Mouse (Mus musculus): ENCODE results near the gene Gm20403. TPM values are rescaled to one million over a fixed set of nuclear protein-coding genes. Genes with fewer than 3 reads are reported as not detected.
"Not testable (repeated sequence)": the region's sequence is repeated elsewhere in the genome, so short reads cannot be mapped to it uniquely, and the experiment has no call there.

The Gm20403 gene
- polyA plus RNA-seq, 1 experiment from 2014 or later, result not detected

GRCm38 (mm10) chr12:54946116-54946515 is 40.2 kb downstream of the Gm20403 start:
- H3K9ac ChIP-seq (ENCODE audit: low read depth, low read length), result no peak overlapping the region
- no peak overlapping the region for H3K4me2 ChIP-seq (ENCODE audit: low read length)
- no peaks in the 10 kb centered on the region for H3K36me3 ChIP-seq (ENCODE audit: control insufficient read depth, insufficient read depth, low read length)
- H3K27me3 ChIP-seq (replicated peaks; ENCODE audit: control insufficient read depth, insufficient read depth, low read length), result no peaks in the 10 kb centered on the region
- H3K4me3 ChIP-seq (ENCODE audit: low read length), result no peak overlapping the region
- H3K4me1 ChIP-seq (ENCODE audit: control insufficient read depth, insufficient read depth, low read depth, low read length), result no peaks in the 10 kb centered on the region
- no peaks in the 10 kb centered on the region for H3K9me3 ChIP-seq (ENCODE audit: control insufficient read depth, low read length)
- no peak for ATAC-seq
- no peak overlapping the region for H3K27ac ChIP-seq (ENCODE audit: low read depth, low read length)
- 74% methylated on average over 6 of the region's 6 CpGs for WGBS

GRCm38 (mm10) chr12:54942586-54943157 is 43.7 kb downstream of the Gm20403 start:
- not testable (repeated sequence) for ATAC-seq
- 86% methylated on average over 6 of the region's 6 CpGs for whole genome bisulfite sequencing

GRCm38 (mm10) chr12:54937581-54938343 is 48.6 kb downstream of the Gm20403 start:
- not testable (repeated sequence) for ATAC-seq; H3K27me3 ChIP-seq (replicated peaks; ENCODE audit: control insufficient read depth, insufficient read depth, low read length); H3K4me1 ChIP-seq (ENCODE audit: control insufficient read depth, insufficient read depth, low read depth, low read length); H3K4me2 ChIP-seq (ENCODE audit: low read length); H3K27ac ChIP-seq (ENCODE audit: low read depth, low read length); H3K9ac ChIP-seq (ENCODE audit: low read depth, low read length); H3K4me3 ChIP-seq (ENCODE audit: low read length); H3K36me3 ChIP-seq (ENCODE audit: control insufficient read depth, insufficient read depth, low read length); H3K9me3 ChIP-seq (ENCODE audit: control insufficient read depth, low read length)
- WGBS, result 92% methylated on average over 5 of the region's 5 CpGs

More at GRCm38 (mm10) chr12:54942586-54943157, 43.7 kb downstream of the Gm20403 start:
- H3K9me3 ChIP-seq (ENCODE audit: control insufficient read depth, low read length); H3K36me3 ChIP-seq (ENCODE audit: control insufficient read depth, insufficient read depth, low read length); H3K4me1 ChIP-seq (ENCODE audit: control insufficient read depth, insufficient read depth, low read depth, low read length); H3K27me3 ChIP-seq (replicated peaks; ENCODE audit: control insufficient read depth, insufficient read depth, low read length); H3K9ac ChIP-seq (ENCODE audit: low read depth, low read length); H3K4me2 ChIP-seq (ENCODE audit: low read length); H3K4me3 ChIP-seq (ENCODE audit: low read length); H3K27ac ChIP-seq (ENCODE audit: low read depth, low read length): not testable (repeated sequence)

Other genes with a start within 250 kb of the Gm20403 start
- gene Snx6, start 190.8 kb downstream of the Gm20403 start, polyA plus RNA-seq (2015; fragmentation: Nextera tagmentation; extraction: Ambion mirVana), result 132 and 144 TPM in 2 replicates
- gene Cfl2, start 123.7 kb downstream of the Gm20403 start, polyA plus RNA-seq (2015; fragmentation: Nextera tagmentation; extraction: Ambion mirVana), result 317 and 323 TPM in 2 replicates
- 5.6 and 6.5 TPM in 2 replicates for gene Baz1a, start 27.8 kb upstream of the Gm20403 start, polyA plus RNA-seq (2015; fragmentation: Nextera tagmentation; extraction: Ambion mirVana)
- gene 2700097O09Rik, start 93.6 kb upstream of the Gm20403 start, polyA plus RNA-seq (2015; fragmentation: Nextera tagmentation; extraction: Ambion mirVana), result 31.9 and 33.0 TPM in 2 replicates
- gene Srp54a, start 93.7 kb upstream of the Gm20403 start, polyA plus RNA-seq (2015; fragmentation: Nextera tagmentation; extraction: Ambion mirVana), result 186 and 190 TPM in 2 replicates
- gene Fam177a, start 137.9 kb upstream of the Gm20403 start, polyA plus RNA-seq (2015; fragmentation: Nextera tagmentation; extraction: Ambion mirVana), result 74.3 and 84.4 TPM in 2 replicates
- gene Srp54b, start 168.6 kb upstream of the Gm20403 start, polyA plus RNA-seq (2015; fragmentation: Nextera tagmentation; extraction: Ambion mirVana), result 55.5 and 64.7 TPM in 2 replicates
- gene 1700047I17Rik2, start 213.1 kb upstream of the Gm20403 start, polyA plus RNA-seq (2015; fragmentation: Nextera tagmentation; extraction: Ambion mirVana), result not detected in 2 replicates
- 75.8 and 78.3 TPM in 2 replicates for gene Srp54c, start 243.6 kb upstream of the Gm20403 start, polyA plus RNA-seq (2015; fragmentation: Nextera tagmentation; extraction: Ambion mirVana)

Data from hindbrain, embryonic 16.5 days (tissue).